Mouse (Mus musculus) thymus, postnatal 14 days (tissue): ENCODE measurements around the gene Rps29.
"Not testable (repeated sequence)": the region's sequence is repeated elsewhere in the genome, so short reads cannot be mapped to it uniquely, and the experiment has no call there.

ENCODE experiments used
- DNase-seq: peaks from one replicate; pipeline ENCODE4 v3.0.0; 2021

Rps29 gene

DNA sequence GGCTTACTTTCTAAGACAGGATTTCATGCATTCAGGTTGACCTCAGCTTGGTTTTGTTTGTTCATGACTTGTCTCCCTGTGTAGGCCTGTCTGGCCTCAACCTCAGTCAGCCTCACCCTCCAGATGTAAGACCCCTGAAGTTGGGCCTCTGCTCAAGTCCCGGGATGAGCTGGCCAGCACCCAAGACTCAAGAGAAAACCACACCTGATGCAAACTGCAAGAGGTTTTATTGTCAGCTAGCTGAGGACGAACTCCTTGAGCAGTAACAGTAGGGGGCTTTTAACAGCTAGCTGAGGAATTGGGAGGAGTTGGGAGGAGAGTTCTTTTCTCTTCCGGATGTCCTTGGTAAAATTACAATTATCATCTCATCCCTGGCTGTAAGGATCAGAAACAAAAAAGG is 18.5 kb upstream of the Rps29 start:
- DNase-seq, result no peak

DNA sequence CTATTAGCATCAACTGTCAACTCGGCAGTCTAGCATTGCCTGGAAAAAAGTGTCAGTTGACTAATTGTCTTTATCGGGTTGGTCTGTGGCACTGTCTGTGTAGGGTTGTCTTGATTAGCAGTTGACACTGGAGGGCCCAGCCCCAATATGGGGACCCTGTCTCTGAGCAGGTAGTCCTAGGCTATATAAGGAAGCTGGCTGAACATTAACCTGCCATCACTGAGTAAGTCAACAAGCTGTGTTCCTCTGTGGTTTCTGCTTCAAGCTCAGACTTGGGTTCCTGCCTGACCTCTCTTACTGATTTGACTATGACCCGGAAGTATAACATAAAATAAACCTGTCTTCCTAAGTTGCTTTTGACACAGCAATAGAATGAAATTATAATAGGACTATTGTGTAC is 17.0 kb upstream of the Rps29 start:
- no peak for DNase-seq

GRCm38 (mm10) chr12:69171307-69171706 is 12.3 kb upstream of the Rps29 start:
- DNase-seq, result no peak

GRCm38 (mm10) chr12:69168461-69169106 is 9.6 kb upstream of the Rps29 start, which contains the start of gene Lrr1:
TSS of gene Lrr1 (plus strand) at chr12:69168814.
- DNase-seq, result peak; percentile 86

DNA sequence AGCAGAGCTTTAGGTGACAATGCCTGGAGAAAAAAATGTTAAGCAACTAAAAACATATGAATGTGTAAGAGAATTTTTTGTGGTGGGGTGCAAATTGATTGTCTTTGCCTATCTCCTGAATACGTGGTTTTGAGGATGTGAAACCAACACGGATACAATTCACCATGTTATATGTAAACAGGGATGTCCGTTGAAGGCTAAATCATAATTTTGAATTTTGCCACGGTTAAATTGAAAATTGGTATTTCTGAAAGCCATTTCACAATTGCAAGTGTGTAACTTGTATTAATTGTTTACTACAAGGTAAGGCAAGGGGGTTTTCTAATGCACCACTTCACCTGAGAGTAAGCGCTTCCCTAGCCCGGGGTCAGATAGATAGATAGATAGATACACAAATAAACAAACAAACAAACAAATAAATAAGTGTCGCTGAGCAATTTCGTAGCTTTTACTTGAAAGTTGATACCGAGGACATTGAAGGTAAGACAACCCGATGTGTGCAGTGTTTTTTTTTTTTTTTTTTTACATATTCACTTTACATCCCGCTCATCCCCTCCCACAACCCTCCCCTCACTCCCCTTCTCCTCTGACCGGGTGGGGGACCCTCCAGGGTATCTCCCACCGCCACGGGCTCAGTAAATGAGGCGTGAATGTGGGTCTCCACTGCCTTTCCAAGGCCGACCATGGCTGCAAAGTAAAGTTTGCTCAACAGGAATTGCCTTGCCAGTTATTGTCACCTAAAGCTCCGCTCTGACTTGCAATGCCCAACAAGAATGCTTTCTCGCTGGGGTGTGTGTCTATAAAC is 8.9 kb upstream of the Rps29 start:
- DNase-seq, result no peak

GRCm38 (mm10) chr12:69166861-69167581 is 8.0 kb upstream of the Rps29 start:
- not testable (repeated sequence) for DNase-seq

GRCm38 (mm10) chr12:69164904-69165303 is 5.9 kb upstream of the Rps29 start:
- DNase-seq, result no peak

DNA sequence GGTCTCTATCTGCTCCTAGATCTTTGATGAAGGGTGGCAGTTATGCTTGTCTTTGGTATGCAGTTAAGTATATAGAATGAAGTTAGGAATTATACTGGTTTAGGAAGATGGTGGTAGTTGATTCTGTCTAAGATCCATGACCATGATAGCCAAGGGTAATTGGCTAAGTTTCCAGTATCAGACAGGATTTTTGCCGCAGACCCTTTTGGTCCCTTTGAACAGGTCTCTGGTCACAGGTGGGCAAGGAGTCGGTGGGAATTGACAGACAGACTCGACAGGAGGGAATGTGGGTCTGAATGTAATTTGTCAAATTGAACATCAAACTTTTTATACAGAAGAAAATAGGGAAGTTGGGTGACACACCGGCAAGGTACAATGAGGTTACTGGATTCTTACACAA is 4.6 kb upstream of the Rps29 start:
- DNase-seq, result not testable (repeated sequence)

- not testable (repeated sequence) for DNase-seq
Measured at GRCm38 (mm10) chr12:69160677-69161076, 1.7 kb upstream of the Rps29 start.

- DNase-seq, result no peak
Measured at GRCm38 (mm10) chr12:69159578-69159940, 573 bp upstream of the Rps29 start.

GRCm38 (mm10) chr12:69158366-69158764 is 621 bp downstream of the Rps29 start:
- DNase-seq, result no peak

DNA sequence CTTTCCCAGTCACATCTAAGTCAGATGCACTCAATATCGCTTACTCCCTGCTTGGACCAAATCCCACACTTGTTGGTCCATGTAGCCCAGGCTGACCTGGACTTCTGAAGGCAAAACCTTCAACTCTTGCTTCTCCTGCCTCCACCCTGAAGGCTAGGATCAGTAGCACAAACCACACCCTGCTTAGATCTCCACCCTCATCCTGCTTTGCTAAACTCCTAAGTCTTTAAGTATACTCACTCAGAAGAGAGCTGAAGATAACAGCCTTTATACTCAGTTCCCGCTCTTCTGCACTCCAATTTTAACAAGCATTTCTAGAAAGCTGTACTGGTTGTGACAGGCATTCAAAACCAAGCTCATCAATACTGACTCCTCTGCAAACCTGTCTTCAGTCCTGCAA is 1.9 kb downstream of the Rps29 start:
- no peak for DNase-seq

- DNase-seq, result no peak
Measured at GRCm38 (mm10) chr12:69156436-69156835, 2.5 kb downstream of the Rps29 start.

DNA sequence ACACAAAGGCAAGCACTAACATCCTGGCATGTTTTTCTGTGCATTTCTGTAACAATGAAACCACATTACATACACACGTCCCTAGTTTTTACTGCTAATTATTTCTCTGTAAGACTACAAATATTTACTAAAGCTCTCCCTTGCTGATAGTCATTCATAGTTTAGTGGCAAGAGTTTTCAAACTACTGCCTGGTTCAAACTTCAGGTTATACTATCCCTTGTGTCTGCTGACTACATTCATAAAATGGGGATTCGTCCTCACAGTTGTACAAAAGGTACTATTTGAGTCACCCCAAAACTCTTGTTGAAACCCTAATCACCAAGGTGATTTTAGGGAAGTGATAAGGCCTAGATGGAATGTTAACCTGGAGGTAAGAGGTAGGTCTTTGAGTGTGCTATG is 3.1 kb downstream of the Rps29 start:
- no peak for DNase-seq

GRCm38 (mm10) chr12:69150049-69150448 is 8.9 kb downstream of the Rps29 start:
- DNase-seq, result no peak

- no peak for DNase-seq
Measured at GRCm38 (mm10) chr12:69147166-69147735, 11.7 kb downstream of the Rps29 start.

DNA sequence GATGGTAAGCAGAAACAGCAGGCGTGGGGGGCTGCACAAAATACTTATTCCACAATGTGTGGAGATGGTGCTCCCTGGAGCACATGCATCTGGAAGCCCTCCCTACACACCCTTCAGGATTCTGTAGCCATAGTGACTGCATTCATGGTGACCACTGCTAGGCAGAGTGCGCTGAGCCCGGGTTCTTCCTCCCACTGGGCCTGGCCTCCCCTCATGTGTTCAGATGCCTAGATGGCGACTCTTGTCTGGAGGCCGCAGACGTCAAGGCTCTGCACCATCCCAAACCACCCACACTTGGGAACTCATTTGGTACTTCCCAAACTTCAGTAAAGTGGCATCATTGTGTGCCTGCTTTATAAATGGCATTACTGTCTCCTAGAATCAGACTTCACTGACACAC is 15.5 kb downstream of the Rps29 start:
- no peak for DNase-seq

- DNase-seq, result no peak
Measured at GRCm38 (mm10) chr12:69139841-69140240, 19.1 kb downstream of the Rps29 start.

GRCm38 (mm10) chr12:69139201-69139600 is 19.8 kb downstream of the Rps29 start:
- DNase-seq, result no peak

- DNase-seq, result peak; percentile 41
Measured at GRCm38 (mm10) chr12:69131981-69132380, 27.0 kb downstream of the Rps29 start.

DNA sequence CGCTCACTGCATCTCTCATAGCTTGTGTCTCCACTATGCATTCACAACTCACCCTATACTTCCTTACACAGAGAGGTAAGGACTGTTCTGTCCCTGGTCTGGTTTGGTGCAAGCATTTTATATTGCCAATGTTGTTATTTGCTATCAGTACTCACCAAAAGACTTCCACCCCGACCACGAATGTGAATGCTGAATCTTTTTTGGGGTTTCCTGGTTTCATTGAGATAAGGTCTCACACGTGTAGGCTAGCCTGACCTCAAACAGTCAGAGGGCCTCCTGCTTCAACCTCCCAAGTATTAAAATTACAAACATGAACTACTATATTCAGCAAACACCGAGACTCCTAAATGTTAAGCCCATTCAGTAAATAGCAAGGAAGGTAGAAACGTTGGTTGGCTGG is 27.7 kb downstream of the Rps29 start:
- DNase-seq, result no peak

DNA sequence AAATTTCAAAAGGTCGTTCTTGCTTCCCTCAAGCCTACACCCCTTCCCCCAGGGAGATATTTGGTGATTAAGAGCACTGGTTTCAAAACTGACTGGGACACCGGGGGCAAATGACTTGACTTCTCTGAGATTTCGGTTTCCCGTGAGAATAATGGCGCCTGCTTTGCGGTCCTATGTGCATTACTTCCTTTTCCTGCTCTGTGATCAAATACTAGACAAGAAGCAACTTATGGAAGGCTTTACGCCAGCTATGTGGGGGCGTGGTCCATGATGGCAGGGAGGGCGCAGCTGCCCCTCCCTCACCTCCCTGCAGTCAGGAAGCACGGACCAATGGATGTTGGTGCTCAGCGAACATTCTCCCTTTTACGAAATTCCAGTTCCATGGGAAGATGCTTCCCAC is 28.5 kb downstream of the Rps29 start:
- DNase-seq, result no peak

- peak; percentile 10 for DNase-seq
Measured at GRCm38 (mm10) chr12:69129634-69130310, 29.2 kb downstream of the Rps29 start.
